Mouse (Mus musculus): ENCODE measurements around the gene Sh3bgrl3.

The Sh3bgrl3 gene

GRCm38 (mm10) chr4:134129482-134129881, 893 bp upstream of the Sh3bgrl3 start:
- no peak for DNase-seq (ENCODE audit: low read depth, low spot score)

- peak; percentile 70 for DNase-seq (ENCODE audit: low read depth, low spot score)
Measured at GRCm38 (mm10) chr4:134128983-134129362, 384 bp upstream of the Sh3bgrl3 start.

- DNase-seq (ENCODE audit: low read depth, low spot score) = no peak
Measured at GRCm38 (mm10) chr4:134127793-134128192, 796 bp downstream of the Sh3bgrl3 start.

GRCm38 (mm10) chr4:134127121-134127455, 1.5 kb downstream of the Sh3bgrl3 start:
- no peak for DNase-seq (ENCODE audit: low read depth, low spot score)

GRCm38 (mm10) chr4:134126300-134127120, 2.1 kb downstream of the Sh3bgrl3 start:
- DNase-seq (ENCODE audit: low read depth, low spot score) = peak; percentile 52

GRCm38 (mm10) chr4:134125383-134126060, 3.1 kb downstream of the Sh3bgrl3 start:
- no peak for DNase-seq (ENCODE audit: low read depth, low spot score)

- DNase-seq (ENCODE audit: low read depth, low spot score) = peak; percentile 76
Measured at GRCm38 (mm10) chr4:134123680-134124551, 4.7 kb downstream of the Sh3bgrl3 start.

GRCm38 (mm10) chr4:134123147-134123546, 5.4 kb downstream of the Sh3bgrl3 start:
- DNase-seq (ENCODE audit: low read depth, low spot score) = no peak

GRCm38 (mm10) chr4:134122281-134122680, 6.3 kb downstream of the Sh3bgrl3 start:
- DNase-seq (ENCODE audit: low read depth, low spot score) = no peak

GRCm38 (mm10) chr4:134121571-134121970, 7.0 kb downstream of the Sh3bgrl3 start:
- DNase-seq (ENCODE audit: low read depth, low spot score) = no peak

- no peak for DNase-seq (ENCODE audit: low read depth, low spot score)
Measured at GRCm38 (mm10) chr4:134120916-134121315, 7.7 kb downstream of the Sh3bgrl3 start.

GRCm38 (mm10) chr4:134120192-134120805, 8.3 kb downstream of the Sh3bgrl3 start:
- DNase-seq (ENCODE audit: low read depth, low spot score) = no peak

GRCm38 (mm10) chr4:134119644-134120043, 8.9 kb downstream of the Sh3bgrl3 start:
- DNase-seq (ENCODE audit: low read depth, low spot score) = peak; percentile 91

- DNase-seq (ENCODE audit: low read depth, low spot score) = peak; percentile 71
Measured at GRCm38 (mm10) chr4:134119042-134119441, 9.5 kb downstream of the Sh3bgrl3 start.

- DNase-seq (ENCODE audit: low read depth, low spot score) = peak; percentile 77
Measured at GRCm38 (mm10) chr4:134118126-134118800, 10.3 kb downstream of the Sh3bgrl3 start.

- DNase-seq (ENCODE audit: low read depth, low spot score) = peak; percentile 94
Measured at GRCm38 (mm10) chr4:134117012-134117411, 11.6 kb downstream of the Sh3bgrl3 start.

GRCm38 (mm10) chr4:134116501-134116900, 12.1 kb downstream of the Sh3bgrl3 start:
- peak; percentile 71 for DNase-seq (ENCODE audit: low read depth, low spot score)

GRCm38 (mm10) chr4:134115215-134116144, 13.1 kb downstream of the Sh3bgrl3 start:
- peak; percentile 94 for DNase-seq (ENCODE audit: low read depth, low spot score)

GRCm38 (mm10) chr4:134114038-134114437, 14.6 kb downstream of the Sh3bgrl3 start:
- DNase-seq (ENCODE audit: low read depth, low spot score) = no peak
